Mouse (Mus musculus): ENCODE measurements at regions not wholly inside any gene's neighbourhood (a gene's known extent, or its start where the extent isn't known, plus 50 kb on each side); places are given as distances from the start of the nearest gene placed in this dataset.
A peak's percentile ranks its signal among the peaks of the same experiment; 100 is the strongest.

DNA sequence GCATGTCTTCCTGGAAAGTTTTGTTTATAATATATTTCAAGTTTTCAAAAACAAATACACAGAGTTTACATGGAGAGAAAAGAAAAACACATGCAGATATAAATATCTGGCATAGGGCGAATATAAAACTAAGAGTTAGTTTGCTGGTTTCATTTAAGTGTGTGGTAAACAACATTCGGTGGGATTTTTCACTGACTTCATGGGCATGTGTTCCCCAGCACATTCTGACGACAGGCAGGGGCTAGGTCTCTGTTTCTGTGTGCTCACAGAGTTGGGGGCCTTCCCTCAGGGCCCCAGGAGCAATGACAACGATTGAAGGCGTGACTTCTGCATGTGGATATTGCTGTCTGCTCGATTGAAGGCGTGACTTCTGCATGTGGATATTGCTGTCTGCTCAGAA lies 193.3 kb upstream of the Npvf start:
- H3K4me2 ChIP-seq (ENCODE audit: low read length): no peak overlapping the region
- no peaks in the 10 kb centered on the region for H3K36me3 ChIP-seq (ENCODE audit: control insufficient read depth, insufficient read depth, low read length)
- H3K4me3 ChIP-seq (ENCODE audit: low read depth, low read length): no peak overlapping the region
- no peak overlapping the region for H3K27ac ChIP-seq (ENCODE audit: low read length)
- H3K4me1 ChIP-seq (ENCODE audit: control insufficient read depth, insufficient read depth, low read length): peaks cover 3% of the 10 kb centered on the region; the same call in 1 of the 2 replicates
- no peak for ATAC-seq
- H3K27me3 ChIP-seq (ENCODE audit: control insufficient read depth, insufficient read depth, low read depth, low read length): no peaks in the 10 kb centered on the region
- 86% methylated on average over 7 of the region's 7 CpGs for WGBS
- H3K9ac ChIP-seq (ENCODE audit: low read depth, low read length): no peak overlapping the region
- no peaks in the 10 kb centered on the region for H3K9me3 ChIP-seq (replicated peaks; ENCODE audit: control insufficient read depth, low read length, poor library complexity, severe bottlenecking)

DNA sequence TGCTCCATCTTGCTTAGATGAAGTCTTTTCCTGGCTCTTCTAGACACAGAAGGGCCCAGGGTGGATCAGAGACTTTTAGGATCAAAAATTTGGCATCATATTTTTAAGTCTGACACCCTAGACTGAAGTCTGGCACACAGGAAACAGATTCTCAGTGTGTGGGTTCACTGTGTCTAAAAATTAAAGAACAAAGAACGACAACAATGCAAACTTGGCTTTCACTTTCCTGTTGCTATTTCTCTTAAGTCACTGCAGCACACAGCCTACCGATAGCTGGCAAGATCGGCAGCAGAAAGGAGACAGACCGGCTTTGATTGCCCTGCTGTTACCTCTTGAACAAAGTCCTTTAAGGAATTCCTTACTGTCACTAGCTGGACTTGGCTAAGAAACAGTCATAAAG lies 204.9 kb upstream of the Npvf start:
- Histone ChIP-seq H3K4me2 (ENCODE audit: low read length) (no peak overlapping the region), H3K9ac (ENCODE audit: low read depth, low read length) (no peak overlapping the region), H3K27ac (ENCODE audit: low read length) (no peak overlapping the region), H3K27me3 (ENCODE audit: control insufficient read depth, insufficient read depth, low read depth, low read length) (no peaks in the 10 kb centered on the region), H3K4me3 (ENCODE audit: low read depth, low read length) (no peak overlapping the region), H3K36me3 (ENCODE audit: control insufficient read depth, insufficient read depth, low read length) (no peaks in the 10 kb centered on the region), H3K4me1 (ENCODE audit: control insufficient read depth, insufficient read depth, low read length) (no peaks in the 10 kb centered on the region), H3K9me3 (replicated peaks; ENCODE audit: control insufficient read depth, low read length, poor library complexity, severe bottlenecking) (no peaks in the 10 kb centered on the region)
- WGBS: 88% methylated on average over 4 of the region's 4 CpGs
- no peak for ATAC-seq

DNA sequence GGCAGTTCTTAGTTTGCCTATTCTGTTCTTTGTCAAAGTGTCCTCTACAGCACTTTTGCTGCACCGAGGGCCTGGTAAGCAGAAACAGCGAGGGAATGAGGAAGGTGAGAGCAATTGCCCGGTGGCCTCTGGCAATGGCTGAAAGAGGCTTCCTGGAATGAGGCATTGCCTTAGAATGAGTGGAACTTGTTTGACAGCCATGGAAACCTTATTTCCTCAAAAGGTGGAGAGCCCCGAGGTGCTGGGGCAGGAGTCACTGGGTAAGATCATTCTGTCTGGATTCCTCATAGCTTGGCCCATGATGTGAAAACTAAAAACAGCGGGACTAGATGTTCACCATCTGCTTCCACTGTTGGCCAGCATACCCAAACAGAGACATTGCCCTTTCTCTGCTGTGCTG lies 223.8 kb upstream of the Npvf start:
- no peak overlapping the region for H3K4me2 ChIP-seq (ENCODE audit: low read length)
- no peak overlapping the region for H3K9ac ChIP-seq (ENCODE audit: low read depth, low read length)
- 93% methylated on average over 5 of the region's 5 CpGs for WGBS
- H3K27ac ChIP-seq (ENCODE audit: low read length): no peak overlapping the region
- no peaks in the 10 kb centered on the region for H3K4me1 ChIP-seq (ENCODE audit: control insufficient read depth, insufficient read depth, low read length)
- no peak overlapping the region for H3K4me3 ChIP-seq (ENCODE audit: low read depth, low read length)
- no peaks in the 10 kb centered on the region for H3K36me3 ChIP-seq (ENCODE audit: control insufficient read depth, insufficient read depth, low read length)
- no peaks in the 10 kb centered on the region for H3K27me3 ChIP-seq (ENCODE audit: control insufficient read depth, insufficient read depth, low read depth, low read length)
- H3K9me3 ChIP-seq (replicated peaks; ENCODE audit: control insufficient read depth, low read length, poor library complexity, severe bottlenecking): no peaks in the 10 kb centered on the region
- ATAC-seq: no peak

DNA sequence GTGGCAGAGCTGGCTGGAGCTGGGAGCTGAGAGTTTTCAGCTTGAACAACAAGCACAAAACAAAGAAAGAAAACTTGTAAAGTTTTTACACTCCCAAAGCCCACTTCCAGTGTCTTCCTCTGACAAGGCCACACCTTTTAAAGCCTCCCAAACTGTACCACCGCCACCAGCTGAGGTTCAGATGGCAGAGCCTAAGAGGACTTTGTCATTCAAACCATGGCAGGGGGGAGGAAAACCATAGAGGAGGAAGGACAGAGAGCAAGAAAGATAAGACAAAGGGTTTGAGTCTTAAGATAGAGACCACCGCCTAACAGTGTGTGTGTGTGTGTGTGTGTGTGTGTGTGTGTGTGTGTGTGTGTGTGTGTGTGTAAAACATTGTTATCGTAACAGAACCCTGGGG lies 228.1 kb upstream of the Npvf start:
- whole genome bisulfite sequencing: 69% methylated on average over 3 of the region's 3 CpGs
- H3K9me3 ChIP-seq (replicated peaks; ENCODE audit: control insufficient read depth, low read length, poor library complexity, severe bottlenecking): no peaks in the 10 kb centered on the region
- no peak for ATAC-seq
- H3K4me2 ChIP-seq (ENCODE audit: low read length): no peak overlapping the region
- H3K27ac ChIP-seq (ENCODE audit: low read length): no peak overlapping the region
- no peaks in the 10 kb centered on the region for H3K36me3 ChIP-seq (ENCODE audit: control insufficient read depth, insufficient read depth, low read length)
- H3K4me1 ChIP-seq (ENCODE audit: control insufficient read depth, insufficient read depth, low read length): no peaks in the 10 kb centered on the region
- no peak overlapping the region for H3K4me3 ChIP-seq (ENCODE audit: low read depth, low read length)
- H3K27me3 ChIP-seq (ENCODE audit: control insufficient read depth, insufficient read depth, low read depth, low read length): no peaks in the 10 kb centered on the region
- no peak overlapping the region for H3K9ac ChIP-seq (ENCODE audit: low read depth, low read length)

DNA sequence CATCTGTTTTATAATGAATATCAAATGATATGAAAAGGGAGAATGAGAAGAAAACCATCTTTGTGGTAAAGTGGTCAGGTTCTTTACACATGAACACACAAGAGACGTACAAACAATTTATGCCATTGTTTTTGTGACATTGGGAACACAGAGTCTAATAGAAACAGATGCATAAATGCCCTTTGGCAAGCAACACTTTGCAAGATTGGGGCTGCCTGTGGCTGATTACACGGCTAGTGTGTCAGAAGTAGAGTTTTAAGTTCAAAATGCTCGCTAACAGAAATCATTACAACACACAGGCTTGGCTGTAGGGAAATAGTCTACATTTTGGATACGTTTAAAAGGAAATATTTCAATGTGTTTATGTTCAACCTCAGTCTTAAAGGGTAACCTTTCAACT lies 228.5 kb upstream of the Npvf start:
- ATAC-seq: no peak
- Histone ChIP-seq H3K9me3 (replicated peaks; ENCODE audit: control insufficient read depth, low read length, poor library complexity, severe bottlenecking) (no peaks in the 10 kb centered on the region), H3K27ac (ENCODE audit: low read length) (no peak overlapping the region), H3K36me3 (ENCODE audit: control insufficient read depth, insufficient read depth, low read length) (no peaks in the 10 kb centered on the region), H3K4me3 (ENCODE audit: low read depth, low read length) (no peak overlapping the region), H3K9ac (ENCODE audit: low read depth, low read length) (no peak overlapping the region), H3K4me2 (ENCODE audit: low read length) (no peak overlapping the region), H3K4me1 (ENCODE audit: control insufficient read depth, insufficient read depth, low read length) (no peaks in the 10 kb centered on the region), H3K27me3 (ENCODE audit: control insufficient read depth, insufficient read depth, low read depth, low read length) (no peaks in the 10 kb centered on the region)
- 72% methylated on average over 4 of the region's 4 CpGs for WGBS

DNA sequence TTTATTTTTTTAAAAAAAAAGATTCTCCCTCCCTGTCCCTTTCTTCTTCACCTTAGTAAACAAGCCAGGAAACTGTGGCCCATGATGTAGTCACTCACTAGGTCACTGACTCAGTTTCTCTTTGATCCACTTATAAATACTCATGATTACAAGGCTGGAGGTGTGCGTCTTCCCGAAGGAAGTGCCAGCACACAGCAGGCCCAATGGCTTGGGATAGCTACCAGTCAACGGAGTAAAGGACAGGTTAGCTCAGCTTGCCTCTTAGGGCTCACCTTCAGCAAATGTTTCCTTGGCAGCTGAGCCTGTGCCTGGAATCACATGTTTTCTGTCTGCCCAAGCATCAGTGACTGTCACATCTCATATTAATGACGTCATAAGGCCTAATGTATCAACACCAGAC lies 230.8 kb upstream of the Npvf start:
- Histone ChIP-seq H3K27me3 (ENCODE audit: control insufficient read depth, insufficient read depth, low read depth, low read length) (no peaks in the 10 kb centered on the region), H3K36me3 (ENCODE audit: control insufficient read depth, insufficient read depth, low read length) (no peaks in the 10 kb centered on the region), H3K4me3 (ENCODE audit: low read depth, low read length) (no peak overlapping the region), H3K4me2 (ENCODE audit: low read length) (no peak overlapping the region), H3K9me3 (replicated peaks; ENCODE audit: control insufficient read depth, low read length, poor library complexity, severe bottlenecking) (no peaks in the 10 kb centered on the region), H3K9ac (ENCODE audit: low read depth, low read length) (no peak overlapping the region), H3K27ac (ENCODE audit: low read length) (no peak overlapping the region), H3K4me1 (ENCODE audit: control insufficient read depth, insufficient read depth, low read length) (peaks cover 4% of the 10 kb centered on the region; the same call in 1 of the 2 replicates)
- WGBS: 95% methylated on average over 4 of the region's 4 CpGs
- ATAC-seq: no peak

DNA sequence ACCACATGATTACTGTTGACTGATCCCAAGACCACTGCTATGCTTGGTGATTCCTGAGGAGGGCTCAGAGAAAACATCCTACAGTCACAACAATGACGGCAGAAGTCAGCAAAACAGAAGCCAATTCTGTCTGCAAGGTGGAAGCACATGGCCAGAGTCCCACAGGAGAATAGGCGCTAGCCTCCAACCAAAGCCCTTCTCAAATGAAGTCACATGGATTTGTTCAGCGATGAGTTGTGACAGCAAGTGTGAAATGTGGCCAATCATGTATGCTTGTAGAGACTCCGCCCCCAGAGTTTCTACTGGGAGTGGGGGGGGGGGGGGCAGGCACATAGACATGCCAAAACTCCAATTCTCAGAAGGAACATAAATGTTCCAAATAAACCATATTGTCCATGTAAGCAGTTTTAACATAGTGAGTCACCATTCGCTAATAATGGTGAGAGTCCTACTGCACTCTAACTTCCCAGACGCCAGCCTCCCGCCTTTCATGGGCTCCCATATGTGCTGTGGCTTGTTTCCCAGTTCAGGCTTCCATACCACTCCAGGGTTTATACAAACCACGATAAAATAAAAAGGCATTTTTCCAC lies 231.6 kb upstream of the Npvf start:
- H3K4me1 ChIP-seq (ENCODE audit: control insufficient read depth, insufficient read depth, low read length): peaks cover 12% of the 10 kb centered on the region
- no peak overlapping the region for H3K4me2 ChIP-seq (ENCODE audit: low read length)
- H3K9ac ChIP-seq (ENCODE audit: low read depth, low read length): no peak overlapping the region
- ATAC-seq: no peak
- H3K4me3 ChIP-seq (ENCODE audit: low read depth, low read length): no peak overlapping the region
- no peaks in the 10 kb centered on the region for H3K9me3 ChIP-seq (replicated peaks; ENCODE audit: control insufficient read depth, low read length, poor library complexity, severe bottlenecking)
- H3K27me3 ChIP-seq (ENCODE audit: control insufficient read depth, insufficient read depth, low read depth, low read length): no peaks in the 10 kb centered on the region
- H3K36me3 ChIP-seq (ENCODE audit: control insufficient read depth, insufficient read depth, low read length): no peaks in the 10 kb centered on the region
- no peak overlapping the region for H3K27ac ChIP-seq (ENCODE audit: low read length)
- 86% methylated on average over 8 of the region's 8 CpGs for WGBS

DNA sequence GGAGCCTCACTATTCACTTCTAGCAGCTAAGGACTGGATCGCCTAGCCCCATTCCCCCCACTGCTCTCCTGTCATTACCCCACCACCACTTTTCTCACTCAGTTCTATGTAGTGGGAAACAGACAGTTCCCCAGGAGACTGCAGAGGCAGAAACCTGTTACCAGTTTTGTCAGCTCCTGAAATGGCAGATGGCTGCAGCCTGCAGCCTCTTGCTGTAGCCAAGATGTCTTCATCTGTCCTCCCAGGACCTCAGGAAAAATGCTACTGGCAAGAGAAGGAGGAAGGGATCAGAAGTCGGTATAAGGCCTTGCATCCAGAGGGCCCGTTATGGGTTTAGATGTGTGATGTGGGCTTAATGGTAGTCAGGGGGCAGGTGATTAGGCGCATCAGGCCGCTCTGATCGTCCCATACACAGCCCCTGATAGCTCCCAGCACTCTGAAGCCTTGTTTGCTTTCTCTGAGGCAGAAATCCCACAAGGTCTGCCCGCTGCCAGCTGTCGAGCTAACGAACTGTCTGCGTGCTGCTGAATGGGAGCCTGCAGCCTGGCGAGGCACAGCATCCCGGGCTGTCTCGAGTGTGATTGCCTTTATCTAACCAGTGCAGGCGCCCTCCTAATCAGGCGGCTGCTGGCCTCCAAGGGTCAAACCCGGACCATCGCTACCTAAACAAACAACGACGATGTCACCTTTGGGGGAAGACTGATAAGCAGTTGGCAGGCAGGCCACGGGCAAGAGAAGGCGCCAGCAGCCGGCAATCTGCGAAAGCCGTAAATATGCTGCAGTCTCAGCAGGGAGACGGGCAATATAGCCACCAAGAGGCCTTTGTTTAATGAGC lies 236.3 kb upstream of the Npvf start:
- H3K36me3 ChIP-seq (ENCODE audit: control insufficient read depth, insufficient read depth, low read length): no peaks in the 10 kb centered on the region
- H3K4me3 ChIP-seq (ENCODE audit: low read depth, low read length): no peak overlapping the region
- peak overlapping the region; percentile 42 for H3K4me2 ChIP-seq (ENCODE audit: low read length)

DNA sequence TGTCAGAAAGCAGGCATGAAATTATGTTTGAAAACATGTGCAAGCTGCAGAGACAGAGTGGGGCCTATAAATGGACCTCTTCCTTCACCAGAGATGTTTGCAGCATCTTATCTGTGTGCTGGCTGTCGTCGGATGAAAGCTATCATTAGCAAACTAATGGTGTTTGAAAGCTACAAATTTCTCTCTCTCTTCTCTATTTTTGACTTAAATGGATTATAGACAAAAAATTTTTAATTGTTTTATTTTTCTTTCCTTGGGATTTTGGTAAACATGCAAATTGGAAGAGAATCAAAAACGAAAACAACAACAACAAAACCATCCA lies 236.9 kb upstream of the Npvf start:
- Histone ChIP-seq H3K4me1 (ENCODE audit: control insufficient read depth, insufficient read depth, low read length) (peaks cover 21% of the 10 kb centered on the region), H3K9ac (ENCODE audit: low read depth, low read length) (peak overlapping the region; percentile 58; the same call in 1 of the 2 replicates), H3K4me3 (ENCODE audit: low read depth, low read length) (no peak overlapping the region), H3K4me2 (ENCODE audit: low read length) (peak overlapping the region; percentile 42), H3K36me3 (ENCODE audit: control insufficient read depth, insufficient read depth, low read length) (no peaks in the 10 kb centered on the region), H3K9me3 (replicated peaks; ENCODE audit: control insufficient read depth, low read length, poor library complexity, severe bottlenecking) (no peaks in the 10 kb centered on the region), H3K27me3 (ENCODE audit: control insufficient read depth, insufficient read depth, low read depth, low read length) (no peaks in the 10 kb centered on the region), H3K27ac (ENCODE audit: low read length) (peak overlapping the region; percentile 85)
- 30% methylated on average over 3 of the region's 3 CpGs for WGBS
- no peak for ATAC-seq

More for the DNA sequence above, 236.3 kb upstream of the Npvf start:
- 7% methylated on average over 25 of the region's 25 CpGs for WGBS
- Histone ChIP-seq H3K9ac (ENCODE audit: low read depth, low read length) (peak overlapping the region; percentile 58), H3K9me3 (replicated peaks; ENCODE audit: control insufficient read depth, low read length, poor library complexity, severe bottlenecking) (no peaks in the 10 kb centered on the region), H3K27me3 (ENCODE audit: control insufficient read depth, insufficient read depth, low read depth, low read length) (no peaks in the 10 kb centered on the region), H3K27ac (ENCODE audit: low read length) (peak overlapping the region; percentile 85), H3K4me1 (ENCODE audit: control insufficient read depth, insufficient read depth, low read length) (peaks cover 21% of the 10 kb centered on the region)
- peak; percentile 93 for ATAC-seq

All from midbrain, embryonic 16.5 days (tissue).